Mouse (Mus musculus) gastrocnemius, adult 18-20 months (tissue): ENCODE measurements around the gene Snx29. TPM values are rescaled to one million over a fixed set of nuclear protein-coding genes. Genes with fewer than 3 reads are reported as not detected.
A peak's percentile ranks its signal among the peaks of the same experiment; 100 is the strongest.
"Not testable (repeated sequence)": the region's sequence is repeated elsewhere in the genome, so short reads cannot be mapped to it uniquely, and the experiment has no call there.

Source experiments
- DNase-seq: peaks from one replicate; pipeline ENCODE4 v3.0.0; 2021; ENCODE audit warnings: low spot score
- total RNA-seq, 2 experiments: library from RNA; stranded (reverse); gene quantifications; 2 replicates each; pipeline ENCODE4 v1.2.3; 2021

Snx29 gene
- total RNA-seq, 2 experiments from 2014 or later: 10.1 to 10.4 TPM

- no peak for DNase-seq
These were observed 125.2 kb downstream of the Snx29 start for GRCm38 (mm10) chr16:11447905-11448304.

GRCm38 (mm10) chr16:11448696-11449095, 126.0 kb downstream of the Snx29 start:
- DNase-seq: not testable (repeated sequence)

DNA sequence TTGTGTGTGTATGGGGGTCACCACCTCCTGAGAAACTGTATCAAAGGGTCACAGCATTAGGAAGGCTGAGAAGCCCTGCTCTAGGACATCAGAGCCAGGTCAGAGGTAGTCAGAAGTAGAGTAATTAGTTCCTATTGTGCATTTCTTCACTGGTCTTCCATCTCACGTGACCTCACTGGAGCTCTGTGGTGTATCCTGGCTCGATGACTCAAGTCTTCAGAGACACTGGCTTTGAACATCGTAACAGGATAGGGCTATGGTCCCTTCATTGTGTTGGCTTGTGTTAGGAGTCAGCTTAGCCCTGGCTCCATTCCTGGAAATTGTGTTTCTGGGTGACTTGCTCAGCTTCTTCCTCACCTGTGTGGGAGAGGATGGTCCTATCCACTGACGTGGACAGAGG, 126.6 kb downstream of the Snx29 start:
- DNase-seq: no peak

DNA sequence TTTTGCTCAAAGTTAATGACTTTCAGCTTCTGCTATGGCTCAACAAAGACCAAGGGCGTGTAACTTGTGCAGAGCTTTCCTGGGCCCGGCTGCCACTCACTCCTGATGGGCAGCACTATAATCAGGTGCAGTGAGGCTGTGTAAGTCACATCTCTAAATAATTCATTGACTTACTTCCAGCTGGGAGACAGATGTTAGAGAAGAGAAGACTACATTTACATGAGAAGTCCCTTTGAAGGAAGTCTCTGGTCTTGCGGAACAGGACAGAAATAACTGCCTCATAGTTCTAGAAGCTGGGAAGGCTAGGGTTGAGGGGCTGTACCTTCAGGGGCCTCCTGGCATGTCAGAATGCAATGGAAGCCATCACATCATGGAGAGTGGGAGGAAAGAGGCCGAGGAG, 127.9 kb downstream of the Snx29 start:
- DNase-seq: no peak

DNA sequence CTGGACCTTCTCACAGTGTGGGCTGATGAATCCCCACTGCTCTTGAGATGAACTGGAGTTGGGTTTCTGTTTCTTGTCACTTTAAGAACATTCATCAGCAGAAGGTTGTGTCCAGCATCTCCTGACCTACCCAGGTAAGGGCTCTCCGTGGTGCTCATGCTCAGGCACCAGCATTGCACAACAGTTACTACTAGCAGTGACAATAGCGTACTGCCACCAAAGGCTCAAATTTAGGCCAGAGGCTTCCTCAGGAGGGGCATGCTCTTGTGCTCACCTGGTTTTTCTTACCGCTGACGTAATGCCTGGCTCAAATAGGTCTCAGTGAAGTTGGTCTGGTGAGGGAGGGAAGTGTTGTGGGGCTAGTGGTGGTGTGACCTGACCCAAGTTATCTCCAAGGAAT, 132.2 kb downstream of the Snx29 start:
- DNase-seq: no peak

- DNase-seq: peak; percentile 23
These were observed 132.9 kb downstream of the Snx29 start for GRCm38 (mm10) chr16:11455545-11456140.

DNA sequence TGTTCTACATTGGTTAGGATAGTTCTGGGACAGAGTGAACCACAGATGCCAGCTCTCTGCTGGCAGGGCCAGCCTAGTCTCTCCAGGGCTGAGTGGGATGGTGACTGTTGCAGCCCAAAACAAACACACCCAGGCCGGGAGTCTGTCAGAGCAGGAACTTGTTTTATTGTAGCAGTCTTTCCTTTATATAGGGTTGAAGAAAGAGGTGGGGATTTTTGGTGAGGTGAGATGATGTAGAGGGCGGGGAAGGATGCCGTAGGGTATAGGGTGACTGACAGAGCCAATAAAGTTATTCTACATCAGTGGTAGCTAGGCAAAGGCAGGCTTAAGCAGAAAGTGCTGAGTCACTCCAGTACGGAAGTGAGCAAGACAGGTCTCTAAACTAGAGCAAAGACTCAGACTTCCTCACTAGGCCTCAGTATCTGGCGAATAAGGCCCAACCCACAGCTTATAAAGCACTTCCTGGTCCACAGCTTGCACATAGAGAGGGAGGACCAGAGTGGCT, 133.5 kb downstream of the Snx29 start:
- DNase-seq: no peak

DNA sequence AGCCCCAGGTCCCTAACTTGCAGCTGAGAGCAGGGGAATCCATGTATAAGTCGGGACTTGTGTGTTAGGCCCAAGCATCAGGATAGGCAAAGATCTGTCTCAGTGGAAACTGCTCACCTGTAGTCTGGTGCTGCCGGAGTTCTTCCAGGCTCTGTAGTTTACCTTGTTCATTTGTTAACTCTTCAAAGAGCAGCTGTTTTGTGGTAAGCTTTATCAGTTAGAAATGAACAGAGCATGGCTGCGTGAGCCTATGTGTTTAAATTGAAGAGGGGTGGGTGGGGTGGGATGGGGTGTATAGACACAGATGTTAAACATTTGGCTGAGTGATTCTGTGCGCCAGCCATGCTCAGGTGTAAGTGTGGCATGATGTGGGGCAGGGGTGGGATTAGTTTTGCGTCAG, 134.4 kb downstream of the Snx29 start:
- DNase-seq: no peak

DNA sequence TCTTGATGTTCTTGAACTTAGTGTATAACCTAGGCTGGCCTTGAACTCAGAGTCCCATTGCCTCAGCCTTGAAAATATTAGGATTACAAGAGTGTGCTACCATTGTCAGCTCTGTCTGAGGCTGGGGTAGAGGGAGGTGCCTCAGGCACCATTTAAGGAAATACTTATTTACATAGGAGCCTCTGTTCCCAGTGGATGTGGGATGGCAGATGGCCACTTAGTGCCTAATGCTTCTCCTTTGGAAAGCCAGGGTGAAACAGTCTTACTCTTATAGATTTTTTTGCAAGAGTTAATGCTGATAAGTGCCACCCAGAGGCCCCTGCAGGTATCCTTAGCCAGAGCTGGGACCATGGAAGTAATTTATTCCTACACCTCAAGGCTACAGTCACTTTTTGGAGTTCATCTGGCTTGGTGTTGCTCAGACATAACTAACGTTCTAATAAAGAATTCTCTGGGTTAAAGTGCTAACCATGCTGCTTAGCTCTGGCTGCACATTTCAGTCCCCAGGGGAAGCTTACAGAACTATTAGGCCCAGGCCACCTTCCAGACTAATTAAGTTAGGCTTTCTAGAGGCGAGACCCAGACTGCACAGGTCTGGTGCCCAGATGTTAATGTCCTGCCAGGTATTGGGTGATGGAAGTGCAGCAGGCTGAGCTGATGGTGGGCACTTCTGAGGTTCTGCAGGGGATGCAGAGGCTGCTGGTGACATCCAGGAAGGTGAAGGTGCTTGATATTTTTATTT, 135.1 kb downstream of the Snx29 start:
- no peak for DNase-seq

DNA sequence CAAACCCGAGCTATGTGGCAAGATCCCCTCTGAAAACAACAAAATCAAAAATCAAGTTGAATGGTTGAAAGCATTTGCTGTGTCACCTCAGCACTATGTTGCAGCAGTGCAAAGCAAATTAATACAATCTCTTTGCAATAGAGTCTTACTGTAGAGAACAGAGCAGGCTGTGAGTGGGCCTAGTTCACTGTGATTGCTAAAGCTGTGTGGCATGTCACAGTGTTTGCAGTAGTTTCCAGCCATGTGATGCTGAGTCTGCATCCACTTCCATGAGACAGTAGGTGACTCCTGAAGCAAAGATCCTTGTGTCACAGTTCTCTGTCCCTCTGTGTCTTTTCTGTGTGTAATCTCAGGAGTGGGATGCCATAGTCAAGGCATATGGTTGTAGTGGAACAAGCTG, 137.5 kb downstream of the Snx29 start:
- DNase-seq: no peak

- DNase-seq: peak; percentile 67
These were observed 138.9 kb downstream of the Snx29 start for GRCm38 (mm10) chr16:11461612-11462011.

- DNase-seq: peak; percentile 74
These were observed 145.9 kb downstream of the Snx29 start for GRCm38 (mm10) chr16:11468533-11469179.

GRCm38 (mm10) chr16:11469491-11469890, 146.8 kb downstream of the Snx29 start:
- DNase-seq: no peak

DNA sequence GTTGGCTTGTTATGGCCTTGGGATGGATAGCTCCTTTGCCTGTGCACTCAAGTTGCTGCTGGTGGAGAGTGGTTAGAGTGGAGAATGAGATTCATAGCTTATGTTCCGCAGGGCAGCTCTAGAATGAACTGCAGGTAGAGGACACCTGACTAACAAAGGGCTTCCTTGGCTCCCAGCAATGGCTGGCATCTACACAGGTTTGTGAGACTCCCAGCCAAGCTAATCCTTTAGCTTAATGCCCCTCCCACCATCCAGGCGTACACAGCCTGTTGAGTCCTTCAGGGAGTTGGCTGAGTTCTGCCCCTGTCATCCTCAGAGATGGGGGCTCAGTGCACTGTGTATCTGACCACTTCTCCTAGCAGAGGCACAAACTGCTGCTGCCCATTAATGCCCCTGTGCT, 148.5 kb downstream of the Snx29 start:
- DNase-seq: no peak

DNA sequence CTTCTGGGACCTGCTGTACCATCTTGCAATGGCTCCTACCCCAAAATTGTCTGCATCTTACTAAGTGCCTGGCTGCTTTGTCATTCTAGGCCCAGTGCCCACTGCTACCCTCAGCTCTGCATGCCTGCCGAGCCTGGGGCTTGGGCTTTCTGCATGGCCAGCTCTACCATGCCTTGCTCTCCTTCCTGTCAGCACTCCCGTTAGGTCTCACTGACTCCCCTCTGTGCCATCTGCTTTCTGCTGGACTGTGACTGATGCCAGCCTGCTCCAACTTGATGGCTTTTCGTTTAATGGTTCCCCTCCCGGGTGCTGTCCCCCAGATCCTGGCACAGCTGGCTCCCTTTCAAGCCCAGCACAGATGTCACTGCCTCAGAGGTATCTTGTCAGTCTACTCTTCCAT, 150.1 kb downstream of the Snx29 start:
- DNase-seq: no peak

DNA sequence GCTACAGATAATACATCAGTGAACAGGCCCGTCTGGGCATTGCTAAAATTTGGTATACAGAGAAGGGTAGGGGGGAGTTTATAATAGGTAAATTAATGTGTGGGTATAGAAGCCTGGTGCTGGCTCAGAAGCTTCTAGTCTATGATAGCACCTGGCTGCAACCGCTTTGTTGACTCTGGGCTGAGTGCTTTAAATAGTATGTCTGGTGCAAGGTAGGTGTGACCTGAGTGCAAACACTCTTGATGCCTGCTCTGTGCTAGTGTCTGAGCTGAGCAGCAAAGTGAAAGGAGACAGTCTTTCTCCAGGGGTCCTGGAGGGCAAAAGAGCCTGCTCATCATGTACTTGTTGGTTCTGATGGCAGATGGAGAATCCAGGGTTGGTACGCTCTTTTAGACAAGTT, 150.8 kb downstream of the Snx29 start:
- no peak for DNase-seq

GRCm38 (mm10) chr16:11473893-11474505, 151.3 kb downstream of the Snx29 start:
- no peak for DNase-seq

DNA sequence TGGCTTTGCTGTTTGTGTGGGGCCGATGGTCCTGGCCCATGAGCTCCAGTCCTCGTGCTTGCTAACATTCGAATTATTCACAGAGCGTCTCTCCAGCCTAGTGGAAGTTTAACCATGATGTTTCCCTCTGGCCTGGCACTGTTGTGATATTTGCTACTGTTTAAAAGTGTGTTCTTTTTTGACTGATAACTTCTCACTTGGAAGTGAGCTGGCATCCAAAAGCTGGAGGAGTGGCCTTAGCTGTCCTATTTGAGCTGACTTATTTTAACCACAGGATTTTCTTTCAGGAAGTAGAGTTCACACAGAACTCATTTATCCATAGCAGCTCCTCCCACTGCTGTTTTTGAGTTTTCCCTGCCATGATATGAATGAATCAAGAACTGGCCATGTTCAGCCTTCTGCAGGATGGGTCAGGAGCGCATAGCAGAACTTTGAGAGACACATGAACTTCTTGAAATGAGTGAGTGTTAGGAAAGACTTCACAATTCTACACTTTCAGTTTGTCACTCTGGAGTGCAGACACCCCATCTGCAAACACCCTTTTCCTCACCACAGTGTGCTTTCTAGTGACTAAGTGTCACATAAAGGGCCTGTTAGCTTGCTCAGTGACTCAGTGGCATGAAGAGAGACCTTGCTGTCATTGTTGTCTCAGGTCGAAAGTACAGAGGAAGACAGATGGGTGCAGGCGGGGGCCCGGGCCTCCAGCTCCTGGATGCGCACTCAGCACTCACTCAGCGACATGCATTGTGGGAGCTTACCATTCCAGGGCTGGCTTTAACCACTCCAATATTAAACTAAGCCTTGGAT, 152.6 kb downstream of the Snx29 start:
- DNase-seq: no peak

- DNase-seq: no peak
These were observed 153.6 kb downstream of the Snx29 start for GRCm38 (mm10) chr16:11476314-11476713.

GRCm38 (mm10) chr16:11476968-11477367, 154.3 kb downstream of the Snx29 start:
- DNase-seq: no peak

DNA sequence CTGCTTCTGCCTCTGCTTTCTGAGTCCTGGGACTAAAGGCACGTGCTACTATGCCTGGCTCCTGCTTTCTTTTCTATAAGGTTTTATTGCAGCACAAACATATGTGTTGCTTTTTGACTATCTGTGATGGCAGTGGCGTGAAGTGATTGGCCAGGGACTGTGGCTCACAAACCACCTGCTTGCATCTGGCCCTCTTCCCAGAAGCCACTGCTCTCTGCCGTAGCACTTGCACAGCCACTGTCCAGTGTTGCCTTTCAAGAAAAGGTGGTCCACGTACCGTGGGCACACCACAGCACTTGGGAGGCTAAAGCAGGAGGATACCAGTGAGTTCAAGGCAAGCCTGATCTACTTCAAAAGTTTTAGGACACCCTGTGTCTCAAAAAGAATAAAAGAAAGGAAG, 154.9 kb downstream of the Snx29 start:
- no peak for DNase-seq
